Mouse (Mus musculus): ENCODE data around the gene Wdfy3.

Wdfy3 gene

DNA sequence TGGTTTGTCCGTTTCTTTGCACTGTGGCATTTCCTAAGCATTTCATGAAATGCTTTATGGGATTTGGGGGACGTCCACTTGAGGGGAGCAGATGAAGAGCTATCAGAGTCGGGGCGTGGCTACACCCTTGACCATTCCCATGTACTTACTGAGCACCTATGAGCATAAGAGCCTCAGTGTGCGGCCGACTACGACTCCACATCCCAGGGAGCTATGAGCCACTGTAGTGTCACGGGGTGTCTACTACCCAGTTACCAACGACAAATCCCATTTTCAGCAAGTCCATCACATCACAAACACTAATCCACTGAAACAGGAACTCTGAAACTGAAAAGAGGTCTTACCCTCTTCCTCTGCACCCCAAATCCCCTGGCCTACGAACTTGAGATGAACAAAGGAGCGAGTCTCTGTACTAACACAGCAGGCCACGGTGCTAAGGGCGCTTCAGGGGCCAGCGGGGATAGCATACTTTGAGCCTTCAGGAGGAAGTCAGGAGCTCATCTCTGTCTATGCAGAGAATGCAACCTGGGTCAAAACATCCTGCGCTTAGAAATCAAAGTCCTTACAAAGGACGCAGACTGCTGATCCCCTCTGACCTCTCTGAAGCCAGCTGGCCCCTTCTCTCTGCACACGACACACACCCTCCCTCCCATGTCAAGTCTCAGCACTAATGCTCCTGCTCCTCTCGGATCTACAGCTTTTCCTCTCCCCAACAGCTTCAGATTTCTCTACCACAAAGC, 6.5 kb downstream of the Wdfy3 start:
- in situ Hi-C loops (cut with MboI; ENCODE audit: low pct_unique_long_range_greater_than_20kb in 1 of 2, low sequenced_read_pairs in 2 of 2, unreplicated experiment in 1 of 2): loop anchor here in 1 of 2 experiments (10.0 kb wide), 1 partner anchor 58 kb away; no protein-coding TSS in a partner anchor

DNA sequence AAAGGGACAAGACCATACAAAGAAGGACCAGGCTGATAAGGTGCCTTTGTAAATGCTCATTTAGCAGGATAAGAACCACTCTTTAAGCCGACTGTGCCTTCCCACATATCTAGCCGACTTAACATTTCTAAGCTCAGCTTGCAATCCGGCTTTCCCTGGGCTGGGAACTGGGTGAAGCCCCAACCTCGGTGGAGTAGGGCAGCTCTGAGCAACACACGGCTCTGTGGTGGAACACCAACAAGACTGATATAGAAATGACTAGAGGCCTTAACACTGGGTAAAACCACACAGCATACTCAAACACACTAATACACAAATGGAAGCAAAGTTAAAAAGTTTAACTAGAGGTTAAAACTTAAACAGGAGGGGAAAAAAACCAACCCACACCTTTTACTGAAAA, 7.9 kb downstream of the Wdfy3 start:
- in situ Hi-C loops (cut with MboI; ENCODE audit: low pct_unique_long_range_greater_than_20kb in 1 of 2, low sequenced_read_pairs in 2 of 2, unreplicated experiment in 1 of 2): loop anchor here in 1 of 2 experiments (10.0 kb wide), 1 partner anchor 57 kb away; no protein-coding TSS in a partner anchor

DNA sequence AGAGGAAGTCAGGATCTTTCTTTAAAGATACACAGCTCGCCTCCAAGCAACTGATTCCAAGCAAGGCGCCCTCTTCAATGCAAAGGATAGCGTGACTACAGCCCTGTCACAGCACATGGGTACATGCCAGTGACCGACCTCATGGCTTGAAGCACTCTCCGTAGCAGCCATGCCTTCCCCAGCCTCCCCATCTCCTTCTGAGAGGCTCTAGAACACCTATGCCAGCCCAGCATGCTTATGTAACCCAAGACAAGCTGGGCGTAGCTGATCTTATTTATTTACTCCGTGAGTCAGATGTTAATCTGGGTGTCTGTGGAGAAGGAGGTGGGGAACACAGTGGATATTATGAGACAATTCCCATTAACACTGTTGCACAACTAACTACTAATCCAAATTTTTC, 13.8 kb downstream of the Wdfy3 start:
- in situ Hi-C loops (cut with MboI; ENCODE audit: low pct_unique_long_range_greater_than_20kb in 1 of 2, low sequenced_read_pairs in 2 of 2, unreplicated experiment in 1 of 2): no loop called here

DNA sequence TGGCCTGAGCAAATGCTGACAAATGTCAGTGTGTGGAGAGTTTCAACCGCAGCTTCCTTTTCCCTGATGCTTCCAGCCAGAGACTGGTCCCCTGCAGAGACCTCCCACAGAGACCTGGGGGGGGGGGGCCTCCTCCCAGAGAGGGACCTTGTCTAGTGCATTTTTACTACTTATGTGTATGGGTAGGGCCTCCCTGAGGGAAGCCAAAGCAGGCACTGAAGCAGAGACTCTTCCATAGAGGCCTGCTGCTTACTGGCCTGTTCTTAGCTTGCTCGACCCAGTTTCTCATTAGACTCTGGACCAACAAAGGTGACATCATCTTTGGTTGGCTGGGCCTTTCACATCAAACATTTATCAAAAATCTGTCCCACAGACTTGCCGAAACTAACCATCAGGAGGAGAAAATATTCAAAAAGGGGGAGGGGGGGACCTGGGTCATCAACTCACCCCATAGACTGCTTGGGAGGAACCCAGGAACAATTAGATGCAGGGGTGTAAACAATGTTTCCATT, 14.5 kb downstream of the Wdfy3 start:
- in situ Hi-C loops (cut with MboI; ENCODE audit: low pct_unique_long_range_greater_than_20kb in 1 of 2, low sequenced_read_pairs in 2 of 2, unreplicated experiment in 1 of 2): no loop called here

DNA sequence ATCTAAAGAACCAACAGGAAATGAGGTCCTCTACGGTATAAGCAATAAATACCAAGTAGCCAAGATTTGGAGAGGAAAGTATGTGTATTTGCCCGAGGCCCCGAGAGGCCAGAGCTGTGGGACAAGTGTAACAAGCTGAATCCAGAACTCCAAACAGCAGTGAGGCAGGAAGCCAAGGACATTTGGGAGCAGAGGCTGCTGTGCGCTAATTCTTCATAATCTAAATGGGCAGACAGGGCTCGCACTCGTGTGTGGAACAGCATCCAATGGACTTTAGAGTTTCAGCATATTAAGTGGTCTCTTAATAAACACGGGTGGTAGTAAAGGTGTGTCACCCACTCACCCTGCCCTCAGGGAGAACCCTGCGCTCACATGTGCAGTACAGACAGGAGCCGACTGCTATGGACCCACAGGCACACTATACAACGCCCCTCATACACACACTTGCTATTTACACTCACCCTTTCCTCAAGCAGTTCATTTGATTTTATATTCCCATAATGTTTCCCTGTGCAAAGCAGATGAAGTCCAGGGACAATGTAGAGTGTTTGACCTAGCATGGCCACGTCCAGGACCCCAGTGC, 15.1 kb downstream of the Wdfy3 start:
- in situ Hi-C loops (cut with MboI; ENCODE audit: low pct_unique_long_range_greater_than_20kb in 1 of 2, low sequenced_read_pairs in 2 of 2, unreplicated experiment in 1 of 2): no loop called here

DNA sequence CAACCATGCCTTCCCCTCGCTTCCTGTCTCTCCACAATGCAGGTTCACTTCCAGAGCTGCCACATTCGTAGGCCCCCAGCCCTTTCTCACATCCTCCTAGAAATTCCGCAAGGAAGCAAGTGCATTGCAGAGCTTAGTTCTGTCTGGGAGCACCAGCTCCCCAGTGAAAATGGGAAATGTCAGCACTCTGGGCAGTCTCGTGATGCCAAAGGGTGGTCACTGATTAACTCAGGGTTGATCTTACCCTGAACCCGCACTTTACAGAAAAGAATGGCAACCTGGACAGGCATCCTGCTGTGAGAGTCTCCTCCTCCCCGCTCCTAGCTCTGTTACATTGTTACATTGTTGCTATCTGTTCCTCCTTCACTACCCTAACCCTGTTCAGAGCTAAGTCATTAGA, 16.8 kb downstream of the Wdfy3 start:
- in situ Hi-C loops (cut with MboI; ENCODE audit: low pct_unique_long_range_greater_than_20kb in 1 of 2, low sequenced_read_pairs in 2 of 2, unreplicated experiment in 1 of 2): no loop called here

DNA sequence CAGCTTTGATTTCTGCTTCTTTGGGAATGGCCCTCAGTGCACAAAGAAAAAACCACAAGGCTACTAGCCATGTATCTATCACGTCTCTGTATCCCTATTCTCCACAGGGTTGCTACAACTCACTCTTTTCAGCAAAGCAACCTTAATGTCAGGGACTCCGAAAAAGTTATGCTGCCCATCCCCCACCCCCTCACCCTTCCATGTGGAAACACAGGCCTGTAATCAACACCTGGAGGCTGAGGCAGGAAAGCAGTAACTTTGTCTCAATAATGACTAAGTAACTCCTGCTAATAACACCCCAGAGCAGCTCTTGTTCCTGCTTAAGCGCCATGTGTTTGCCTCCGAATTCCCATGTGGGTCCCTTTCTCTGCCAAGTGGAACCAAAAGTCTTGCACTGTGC, 17.3 kb downstream of the Wdfy3 start:
- in situ Hi-C loops (cut with MboI; ENCODE audit: low pct_unique_long_range_greater_than_20kb in 1 of 2, low sequenced_read_pairs in 2 of 2, unreplicated experiment in 1 of 2): no loop called here

DNA sequence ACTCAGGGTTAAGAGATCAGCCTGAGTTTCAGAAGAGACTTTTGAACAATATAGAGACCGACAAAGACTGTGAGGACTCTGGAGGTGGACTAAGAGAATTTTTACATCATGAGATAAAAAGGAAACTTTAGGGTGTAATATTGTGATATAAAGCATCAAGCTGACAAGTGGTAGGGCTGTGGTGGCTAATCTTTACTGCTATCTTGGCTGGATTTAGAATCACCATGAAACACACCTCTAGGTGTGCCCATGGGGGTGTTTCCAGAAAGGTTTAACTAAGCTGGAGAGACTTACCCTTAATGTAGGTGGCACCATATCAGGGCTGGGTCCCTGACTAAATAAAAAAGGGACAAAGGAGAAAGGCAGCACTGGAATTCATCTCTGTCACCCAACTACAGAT, 19.0 kb downstream of the Wdfy3 start:
- in situ Hi-C loops (cut with MboI; ENCODE audit: low pct_unique_long_range_greater_than_20kb in 1 of 2, low sequenced_read_pairs in 2 of 2, unreplicated experiment in 1 of 2): no loop called here

DNA sequence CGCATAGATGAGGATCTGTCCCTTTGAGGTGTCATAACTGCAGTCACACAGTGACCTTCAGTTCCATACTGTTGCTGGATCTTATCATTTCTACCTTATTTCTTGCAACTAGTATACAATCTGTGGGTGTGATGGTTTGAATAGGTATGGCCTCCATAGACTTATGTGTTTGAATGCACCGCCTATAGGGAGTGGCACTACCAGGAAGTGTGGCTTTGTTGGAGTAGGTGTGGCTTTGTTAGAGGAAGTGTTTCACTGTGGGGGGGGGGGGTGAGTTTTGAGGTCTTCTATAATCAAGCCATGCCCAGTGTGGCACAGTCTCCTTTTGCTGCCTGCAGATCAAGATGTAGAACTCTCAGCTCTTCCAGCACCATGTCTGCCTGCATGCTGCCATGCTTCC, 21.3 kb downstream of the Wdfy3 start:
- in situ Hi-C loops (cut with MboI; ENCODE audit: low pct_unique_long_range_greater_than_20kb in 1 of 2, low sequenced_read_pairs in 2 of 2, unreplicated experiment in 1 of 2): no loop called here

DNA sequence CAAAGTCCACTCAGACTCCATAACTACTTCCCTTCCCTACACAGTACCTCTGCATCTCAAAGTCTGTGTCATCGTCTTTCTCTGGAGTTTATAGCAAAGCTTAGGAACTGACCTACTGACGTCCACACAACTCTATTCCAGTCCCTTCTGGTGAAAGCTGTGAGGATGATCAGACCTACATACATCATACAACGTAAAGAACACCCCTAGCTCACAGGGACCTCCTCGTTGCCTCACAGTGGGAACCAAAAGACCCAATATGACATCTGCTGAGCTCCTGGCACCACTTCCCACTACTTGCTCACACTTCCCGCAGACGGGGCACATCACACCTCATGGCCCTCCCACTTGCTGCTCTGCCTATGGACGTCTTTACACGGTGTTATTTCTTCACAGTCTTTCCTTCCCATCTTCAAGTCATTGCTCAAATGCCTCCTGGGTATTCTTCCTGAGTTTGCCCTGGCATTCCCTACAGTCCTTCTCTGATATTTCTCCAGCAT, 23.1 kb downstream of the Wdfy3 start:
- in situ Hi-C loops (cut with MboI; ENCODE audit: low pct_unique_long_range_greater_than_20kb in 1 of 2, low sequenced_read_pairs in 2 of 2, unreplicated experiment in 1 of 2): no loop called here

DNA sequence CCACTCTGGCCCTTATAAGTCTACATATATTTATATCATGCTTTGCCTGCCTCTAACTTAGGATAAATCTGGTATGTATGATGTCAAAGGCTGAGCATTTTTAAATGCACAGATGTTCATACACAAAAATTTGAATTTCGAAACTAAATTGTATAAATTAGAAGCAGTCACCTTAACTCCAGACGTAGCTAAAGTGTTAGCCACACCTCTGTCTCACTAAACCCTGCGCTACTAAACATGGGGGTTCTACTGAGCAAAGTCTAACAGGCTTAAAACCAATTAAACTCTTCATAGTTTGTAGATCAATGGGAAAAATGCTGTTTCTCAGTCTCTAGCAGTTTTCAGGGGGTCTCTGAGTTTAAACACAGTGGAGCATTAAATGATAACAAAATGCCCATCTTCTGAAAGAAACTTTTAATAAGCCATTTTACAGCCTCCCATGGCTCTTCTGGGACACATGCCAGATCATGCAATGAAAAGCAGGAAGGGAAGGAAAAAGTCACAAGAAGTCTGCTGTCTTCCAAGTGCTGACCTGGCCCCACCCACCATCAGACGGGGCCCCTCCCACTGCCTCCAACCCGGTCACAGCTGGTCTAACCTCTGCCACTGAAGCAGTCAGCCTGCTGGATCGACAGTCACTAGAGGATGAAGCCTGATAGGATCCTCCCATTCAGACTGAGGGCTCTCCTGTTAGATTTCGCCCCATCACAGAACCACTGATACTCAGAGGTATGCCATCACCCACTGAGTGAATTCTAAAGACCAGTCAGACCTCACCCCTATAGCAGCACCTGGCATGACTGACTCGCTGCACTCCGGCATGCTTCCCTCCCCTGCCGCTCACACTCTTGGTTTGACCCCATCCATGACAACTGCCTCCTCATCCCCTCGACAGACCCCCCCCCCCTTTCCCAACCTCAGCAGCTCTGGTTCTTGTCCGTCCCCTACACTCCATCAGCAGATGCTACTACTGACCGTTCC, 23.8 kb downstream of the Wdfy3 start:
- in situ Hi-C loops (cut with MboI; ENCODE audit: low pct_unique_long_range_greater_than_20kb in 1 of 2, low sequenced_read_pairs in 2 of 2, unreplicated experiment in 1 of 2): no loop called here

DNA sequence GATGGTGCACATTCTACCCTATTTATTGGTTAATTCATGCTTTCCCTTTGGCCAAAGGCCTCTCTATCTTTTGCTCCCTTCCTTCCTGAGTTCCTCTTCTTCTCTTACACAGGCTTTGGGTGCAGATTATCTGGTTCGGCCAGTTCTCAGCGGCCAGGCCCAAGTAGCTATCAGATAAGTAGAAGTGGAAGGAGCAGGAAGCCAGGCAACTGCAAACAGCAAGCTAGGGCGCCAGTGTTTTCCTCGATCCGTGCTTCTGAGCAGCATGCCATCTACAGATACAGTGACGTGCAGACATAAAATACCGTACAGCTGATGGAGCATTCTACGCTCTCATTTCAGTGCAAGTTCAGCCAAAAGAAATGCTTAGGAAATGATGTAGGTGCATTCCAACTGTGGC, 24.5 kb downstream of the Wdfy3 start:
- in situ Hi-C loops (cut with MboI; ENCODE audit: low pct_unique_long_range_greater_than_20kb in 1 of 2, low sequenced_read_pairs in 2 of 2, unreplicated experiment in 1 of 2): no loop called here

DNA sequence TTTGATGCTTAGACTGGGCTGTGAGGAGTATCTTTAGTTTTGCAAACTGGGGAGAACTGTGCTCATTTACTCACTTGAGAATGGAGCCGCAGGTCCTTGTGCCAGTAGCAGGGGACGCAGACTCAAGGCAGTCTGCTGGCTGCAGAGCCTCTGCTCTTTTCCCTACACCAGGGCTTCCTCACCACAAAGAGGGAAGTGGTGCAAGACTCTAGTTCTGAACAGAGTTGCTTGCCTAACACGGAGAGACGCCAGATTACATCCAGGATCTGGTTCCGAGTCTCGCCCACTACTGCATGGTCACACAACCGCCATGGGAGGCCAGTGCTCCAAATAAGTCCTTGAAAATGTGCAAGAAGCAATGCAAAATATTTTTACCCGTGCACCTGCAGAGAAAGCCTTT, 36.4 kb downstream of the Wdfy3 start:
- in situ Hi-C loops (cut with MboI; ENCODE audit: low pct_unique_long_range_greater_than_20kb in 1 of 2, low sequenced_read_pairs in 2 of 2, unreplicated experiment in 1 of 2): no loop called here

DNA sequence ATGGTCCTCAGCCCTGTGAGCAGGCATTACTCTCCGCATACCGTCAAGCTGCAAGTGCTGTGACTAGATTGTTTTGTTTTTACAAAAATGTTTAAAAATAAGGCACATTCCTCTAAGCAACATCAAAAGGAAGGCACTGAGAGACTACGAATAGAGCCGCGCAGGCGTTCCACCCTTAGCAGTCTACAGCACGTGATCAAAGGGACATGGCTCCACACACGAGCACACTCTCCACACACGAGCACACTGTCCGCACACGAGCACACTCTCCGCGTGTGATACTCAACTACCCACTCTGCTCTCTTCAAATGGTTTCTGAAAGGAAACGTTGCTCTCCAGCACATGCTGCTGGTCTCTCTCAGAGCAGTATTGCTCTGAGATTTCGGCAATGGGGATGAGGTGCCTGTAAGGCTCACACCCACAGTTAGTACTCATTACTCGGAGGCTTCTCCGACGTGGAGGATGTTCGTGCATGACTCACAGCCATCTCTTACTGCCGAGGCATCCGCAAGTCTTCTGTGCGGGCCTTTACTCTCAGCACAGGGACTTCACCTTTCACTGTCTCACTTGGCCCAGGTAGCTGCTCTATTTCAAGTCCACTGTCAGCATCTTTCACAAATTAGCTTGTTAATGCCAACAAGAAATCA, 37.0 kb downstream of the Wdfy3 start:
- in situ Hi-C loops (cut with MboI; ENCODE audit: low pct_unique_long_range_greater_than_20kb in 1 of 2, low sequenced_read_pairs in 2 of 2, unreplicated experiment in 1 of 2): no loop called here

DNA sequence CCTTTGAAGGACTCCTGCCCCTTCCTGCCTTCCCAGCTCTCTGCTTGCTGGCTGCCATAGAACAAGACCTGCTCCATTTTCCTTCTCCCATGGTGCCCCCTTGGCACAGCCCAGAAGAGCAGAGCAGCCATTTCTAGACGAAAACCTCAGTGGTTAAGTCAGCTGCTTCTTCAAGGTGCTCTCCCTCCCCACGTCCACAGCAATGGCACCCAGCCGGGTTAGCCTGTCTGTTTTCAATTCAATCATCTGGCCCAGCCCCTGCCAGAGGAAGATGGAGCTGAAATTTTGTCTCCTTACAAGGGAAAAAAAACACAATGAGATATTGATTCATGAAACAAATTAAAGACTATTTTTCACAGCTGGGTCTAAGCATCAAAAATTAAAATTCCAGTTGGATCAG, 37.5 kb downstream of the Wdfy3 start:
- in situ Hi-C loops (cut with MboI; ENCODE audit: low pct_unique_long_range_greater_than_20kb in 1 of 2, low sequenced_read_pairs in 2 of 2, unreplicated experiment in 1 of 2): no loop called here

DNA sequence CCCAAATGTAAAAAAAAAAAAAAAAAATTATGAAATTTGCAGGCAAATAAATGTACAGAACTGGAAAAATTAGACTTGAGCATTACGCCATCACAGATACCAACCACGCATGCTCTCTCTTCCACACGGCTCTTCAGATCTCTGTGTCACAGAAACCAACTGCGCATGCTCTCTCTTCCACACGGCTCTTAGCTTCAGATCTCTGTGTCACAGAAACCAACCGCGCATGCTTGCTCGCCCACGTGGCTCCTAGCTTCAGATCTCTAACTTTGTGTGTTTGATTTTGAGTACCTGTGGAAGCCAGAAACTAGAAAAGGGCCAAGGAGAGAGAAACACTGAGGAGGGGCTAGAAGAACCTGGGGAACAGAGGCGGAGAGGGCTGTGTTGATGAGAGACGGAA, 46.3 kb downstream of the Wdfy3 start:
- in situ Hi-C loops (cut with MboI; ENCODE audit: low pct_unique_long_range_greater_than_20kb in 1 of 2, low sequenced_read_pairs in 2 of 2, unreplicated experiment in 1 of 2): no loop called here

DNA sequence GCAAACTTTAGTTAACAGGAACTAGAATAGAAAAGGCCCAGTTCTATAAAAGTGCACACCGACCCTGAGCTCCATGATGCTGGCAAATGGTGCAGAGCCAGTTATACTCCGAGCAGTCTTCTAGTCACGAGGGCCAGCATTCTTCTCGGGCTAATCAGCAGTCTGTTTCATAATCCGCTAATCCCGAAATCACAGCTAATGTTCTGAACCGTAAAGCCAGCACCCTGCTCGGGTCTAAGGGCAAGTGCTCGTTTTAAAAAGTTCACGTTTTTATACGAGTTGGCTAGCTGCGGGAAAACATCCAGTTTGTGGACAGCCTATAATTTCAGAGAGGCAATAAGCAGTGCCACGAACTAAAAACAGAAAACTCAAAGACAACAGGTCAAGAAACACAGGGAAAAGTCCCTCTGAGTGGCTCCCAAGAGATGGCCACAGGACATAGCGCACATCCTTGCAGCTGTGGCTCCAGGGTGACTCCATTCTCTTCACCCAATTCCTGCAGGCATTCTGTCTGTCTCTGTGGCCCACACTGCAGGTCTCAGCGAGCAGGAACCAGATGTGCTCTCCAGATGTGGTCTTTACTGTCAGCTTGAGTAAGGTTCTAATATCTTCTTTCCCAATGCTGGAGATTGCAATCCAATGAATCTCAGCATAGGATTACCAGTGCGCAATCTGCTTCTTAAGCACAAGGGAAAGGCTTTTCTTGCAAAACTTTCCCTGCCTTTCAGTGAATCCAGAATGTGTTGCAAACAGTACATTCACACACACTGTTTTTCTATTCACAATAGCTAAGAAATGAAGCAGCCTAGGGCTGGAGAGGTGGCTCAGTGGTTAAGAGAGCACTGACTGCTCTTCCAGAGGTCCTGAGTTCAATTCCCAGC, 47.5 kb downstream of the Wdfy3 start:
- in situ Hi-C loops (cut with MboI; ENCODE audit: low pct_unique_long_range_greater_than_20kb in 1 of 2, low sequenced_read_pairs in 2 of 2, unreplicated experiment in 1 of 2): no loop called here

DNA sequence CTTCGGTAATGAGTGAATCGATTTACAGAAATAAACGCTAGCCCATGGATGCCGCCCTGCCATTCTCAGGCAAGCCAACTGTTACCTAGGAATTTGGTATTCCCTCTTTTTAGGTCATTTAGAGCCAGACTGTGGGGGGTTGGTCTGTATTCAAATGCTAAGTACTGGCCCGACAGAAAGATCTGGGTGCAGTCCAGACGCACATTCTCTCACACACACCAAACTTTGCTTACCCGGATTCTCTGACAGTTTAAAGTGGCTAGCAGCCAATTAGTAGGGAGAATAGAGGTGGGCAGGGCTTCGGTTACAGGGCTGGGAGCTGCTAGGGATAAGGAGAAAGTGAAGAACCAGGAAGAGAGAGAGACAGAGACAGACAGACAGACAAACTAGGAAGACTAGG, 55.5 kb downstream of the Wdfy3 start:
- in situ Hi-C loops (cut with MboI; ENCODE audit: low pct_unique_long_range_greater_than_20kb in 1 of 2, low sequenced_read_pairs in 2 of 2, unreplicated experiment in 1 of 2): no loop called here

All from mouse embryonic stem cell (cell line).